Mouse (Mus musculus) limb, embryonic 10.5 days (tissue): ENCODE measurements around the gene Gabrb1. TPM values are rescaled to one million over a fixed set of nuclear protein-coding genes. Genes with fewer than 3 reads are reported as not detected.

Experiments
- DNase-seq: peaks from one replicate; pipeline ENCODE4 v3.0.0-alpha.2; 2017; ENCODE audit warnings: low spot score
- H3K27ac ChIP-seq: fragments of 300-500 bp; sonication (generic); 2 replicates; pipeline ENCODE4 v1.5.1; 2016; ENCODE audit warnings: mild to moderate bottlenecking
- H3K27me3 ChIP-seq: fragments of 300-500 bp; sonication (generic); 2 replicates; pipeline ENCODE4 v1.6.1; 2016; ENCODE audit warnings: low read depth, mild to moderate bottlenecking; ENCODE audit not compliant: poor library complexity, severe bottlenecking
- H3K36me3 ChIP-seq: fragments of 300-500 bp; sonication (generic); 2 replicates; pipeline ENCODE4 v1.6.1; 2016; ENCODE audit warnings: mild to moderate bottlenecking, moderate library complexity
- H3K4me1 ChIP-seq: fragments of 300-500 bp; sonication (generic); 2 replicates; pipeline ENCODE4 v1.6.1; 2016
- H3K4me3 ChIP-seq: fragments of 300-500 bp; sonication (generic); 2 replicates; pipeline ENCODE4 v1.5.1; 2016; ENCODE audit warnings: mild to moderate bottlenecking, moderate library complexity
- H3K9me3 ChIP-seq: fragments of 300-500 bp; sonication (generic); replicated peaks from 2 replicates; pipeline ENCODE4 v1.6.1; 2016; ENCODE audit warnings: mild to moderate bottlenecking
- WGBS: fragments of 180-500 bp; shearing (Covaris S2); methylation state at CpG from one replicate; pipeline ENCODE4 v1.1.7; 2016; 5-methylcytosine and 5-hydroxymethylcytosine counted together
- polyA plus RNA-seq: library from polyadenylated mRNA; unstranded; fragments of >200 nt; fragmentation: Nextera tagmentation; extraction: Ambion mirVana; gene quantifications from 2 replicates; pipeline ENCODE4 v1.2.1, GENCODE M21; 2016

Gene Gabrb1
- polyA plus RNA-seq, 1 experiment from 2014 or later, result 0.01 TPM

GRCm38 (mm10) chr5:71701273-71701614, 43.3 kb downstream of the Gabrb1 start:
- DNase-seq, result no peak
- Histone ChIP-seq H3K9me3 (no peaks in the 10 kb centered on the region), H3K27ac (no peak overlapping the region; the same call in 1 of the 2 replicates), H3K36me3 (no peaks in the 10 kb centered on the region), H3K27me3 (peaks cover 34% of the 10 kb centered on the region), H3K4me3 (peak overlapping the region; percentile 57), H3K4me1 (peaks cover 15% of the 10 kb centered on the region)
- WGBS, result 2% methylated on average over 6 of the region's 6 CpGs

GRCm38 (mm10) chr5:71732931-71733792, 75.2 kb downstream of the Gabrb1 start:
- 89% methylated on average over 8 of the region's 8 CpGs for WGBS
- H3K4me1 ChIP-seq, result no peaks in the 10 kb centered on the region
- no peak overlapping the region for H3K4me3 ChIP-seq

GRCm38 (mm10) chr5:71747411-71747810, 89.5 kb downstream of the Gabrb1 start:
- Histone ChIP-seq H3K9me3 (no peaks in the 10 kb centered on the region), H3K36me3 (no peaks in the 10 kb centered on the region), H3K4me3 (no peak overlapping the region), H3K4me1 (no peaks in the 10 kb centered on the region), H3K27ac (no peak overlapping the region), H3K27me3 (no peaks in the 10 kb centered on the region)
- WGBS, result 83% methylated on average over 2 of the region's 2 CpGs
- no peak for DNase-seq

More at GRCm38 (mm10) chr5:71732931-71733792, 75.2 kb downstream of the Gabrb1 start:
- Histone ChIP-seq H3K9me3 (no peaks in the 10 kb centered on the region), H3K36me3 (no peaks in the 10 kb centered on the region), H3K27ac (no peak overlapping the region), H3K27me3 (no peaks in the 10 kb centered on the region)
- DNase-seq, result no peak

- Histone ChIP-seq H3K4me3 (no peak overlapping the region), H3K9me3 (no peaks in the 10 kb centered on the region), H3K4me1 (no peaks in the 10 kb centered on the region), H3K36me3 (no peaks in the 10 kb centered on the region), H3K27ac (no peak overlapping the region), H3K27me3 (no peaks in the 10 kb centered on the region)
- WGBS, result 85% methylated on average over 5 of the region's 5 CpGs
- no peak for DNase-seq
These were observed 96.1 kb downstream of the Gabrb1 start for GRCm38 (mm10) chr5:71753966-71754365.

GRCm38 (mm10) chr5:71761105-71761504, 103.2 kb downstream of the Gabrb1 start:
- Histone ChIP-seq H3K4me1 (no peaks in the 10 kb centered on the region), H3K27me3 (no peaks in the 10 kb centered on the region), H3K27ac (no peak overlapping the region), H3K36me3 (no peaks in the 10 kb centered on the region), H3K9me3 (no peaks in the 10 kb centered on the region), H3K4me3 (no peak overlapping the region)
- WGBS, result 94% methylated on average over 6 of the region's 6 CpGs
- no peak for DNase-seq

GRCm38 (mm10) chr5:71781514-71782179, 123.7 kb downstream of the Gabrb1 start:
- no peaks in the 10 kb centered on the region for H3K4me1 ChIP-seq
- 91% methylated on average over 2 of the region's 2 CpGs for WGBS

GRCm38 (mm10) chr5:71822862-71823261, 164.9 kb downstream of the Gabrb1 start:
- Histone ChIP-seq H3K36me3 (no peaks in the 10 kb centered on the region), H3K9me3 (no peaks in the 10 kb centered on the region), H3K27ac (no peak overlapping the region), H3K27me3 (no peaks in the 10 kb centered on the region), H3K4me3 (no peak overlapping the region), H3K4me1 (no peaks in the 10 kb centered on the region)
- 53% methylated on average over 1 of the region's 1 CpGs for WGBS
- DNase-seq, result no peak

More at GRCm38 (mm10) chr5:71781514-71782179, 123.7 kb downstream of the Gabrb1 start:
- H3K36me3 ChIP-seq, result no peaks in the 10 kb centered on the region
- no peak overlapping the region for H3K27ac ChIP-seq
- no peaks in the 10 kb centered on the region for H3K9me3 ChIP-seq
- DNase-seq, result no peak
- H3K27me3 ChIP-seq, result no peaks in the 10 kb centered on the region
- no peak overlapping the region for H3K4me3 ChIP-seq

- H3K36me3 ChIP-seq, result no peaks in the 10 kb centered on the region
- no peak for DNase-seq
- H3K4me3 ChIP-seq, result no peak overlapping the region
- no peaks in the 10 kb centered on the region for H3K9me3 ChIP-seq
- no peaks in the 10 kb centered on the region for H3K4me1 ChIP-seq
- H3K27me3 ChIP-seq, result no peaks in the 10 kb centered on the region
- no peak overlapping the region for H3K27ac ChIP-seq
These were observed 170.4 kb downstream of the Gabrb1 start for GRCm38 (mm10) chr5:71828342-71828741.

- 76% methylated on average over 1 of the region's 1 CpGs for WGBS
- Histone ChIP-seq H3K36me3 (no peaks in the 10 kb centered on the region), H3K9me3 (no peaks in the 10 kb centered on the region), H3K4me1 (no peaks in the 10 kb centered on the region), H3K27ac (no peak overlapping the region), H3K4me3 (no peak overlapping the region), H3K27me3 (no peaks in the 10 kb centered on the region)
- DNase-seq, result no peak
These were observed 171.1 kb downstream of the Gabrb1 start for GRCm38 (mm10) chr5:71828996-71829395.

- Histone ChIP-seq H3K4me1 (no peaks in the 10 kb centered on the region), H3K36me3 (no peaks in the 10 kb centered on the region), H3K9me3 (no peaks in the 10 kb centered on the region), H3K4me3 (no peak overlapping the region), H3K27me3 (no peaks in the 10 kb centered on the region), H3K27ac (no peak overlapping the region)
- 85% methylated on average over 2 of the region's 2 CpGs for WGBS
- no peak for DNase-seq
These were observed 172.4 kb downstream of the Gabrb1 start for GRCm38 (mm10) chr5:71830342-71830741.

GRCm38 (mm10) chr5:71842241-71842640, 184.3 kb downstream of the Gabrb1 start:
- no peak for DNase-seq
- H3K4me1 ChIP-seq, result no peaks in the 10 kb centered on the region
- H3K27ac ChIP-seq, result no peak overlapping the region
- H3K27me3 ChIP-seq, result no peaks in the 10 kb centered on the region
- no peaks in the 10 kb centered on the region for H3K36me3 ChIP-seq
- no peaks in the 10 kb centered on the region for H3K9me3 ChIP-seq
- no peak overlapping the region for H3K4me3 ChIP-seq

GRCm38 (mm10) chr5:71898214-71898613, 240.3 kb downstream of the Gabrb1 start:
- Histone ChIP-seq H3K9me3 (no peaks in the 10 kb centered on the region), H3K4me1 (no peaks in the 10 kb centered on the region), H3K4me3 (no peak overlapping the region), H3K27me3 (no peaks in the 10 kb centered on the region), H3K36me3 (no peaks in the 10 kb centered on the region), H3K27ac (no peak overlapping the region)
- WGBS, result 96% methylated on average over 2 of the region's 2 CpGs
- no peak for DNase-seq

GRCm38 (mm10) chr5:71903399-71903798, 245.5 kb downstream of the Gabrb1 start:
- H3K4me3 ChIP-seq, result no peak overlapping the region
- DNase-seq, result no peak
- WGBS, result 88% methylated on average over 7 of the region's 7 CpGs
- no peaks in the 10 kb centered on the region for H3K4me1 ChIP-seq
- H3K27me3 ChIP-seq, result no peaks in the 10 kb centered on the region
- H3K36me3 ChIP-seq, result no peaks in the 10 kb centered on the region
- no peaks in the 10 kb centered on the region for H3K9me3 ChIP-seq
- H3K27ac ChIP-seq, result no peak overlapping the region
